Mouse (Mus musculus): ENCODE measurements around the gene Gm8909.
A peak's percentile ranks its signal among the peaks of the same experiment; 100 is the strongest.

GRCm38 (mm10) chr17:36193546-36194141 lies 25.3 kb upstream of the Gm8909 start:
- TF ChIP-seq POLR2A (IDR thresholded peaks at IDR 0.05; ENCODE audit: borderline replicate concordance, low read depth, low read length): no peak
- peak; percentile 90 for TF ChIP-seq CTCF (IDR thresholded peaks at IDR 0.05; ENCODE audit: low read depth, low read length)

All from bone marrow macrophage, adult 2 months (primary cell).